Mouse (Mus musculus) heart, embryonic 16.5 days (tissue): ENCODE measurements at regions not wholly inside any gene's neighbourhood (a gene's known extent, or its start where the extent isn't known, plus 50 kb on each side); places are given as distances from the start of the nearest gene placed in this dataset.

ENCODE experiments used
- ATAC-seq: fragments of 200-750 bp; cut with Nextera tagmentation; replicated peaks from 2 replicates; pipeline ENCODE4 v1.8.0; 2017; ENCODE audit warnings: moderate number of reproducible peaks; ENCODE audit not compliant: insufficient read depth, low FRiP score; ENCODE audit errors: extremely low read depth
- H3K27ac ChIP-seq: fragments of 300-500 bp; sonication (generic); 2 replicates; pipeline ENCODE4 v1.5.1; 2014; ENCODE audit warnings: mild to moderate bottlenecking, low read length, control low read depth, moderate library complexity
- H3K27me3 ChIP-seq: fragments of 300-500 bp; sonication (generic); 2 replicates; pipeline ENCODE4 v1.6.1; 2014; ENCODE audit warnings: low read length, mixed read lengths; ENCODE audit not compliant: control insufficient read depth, insufficient read depth
- H3K36me3 ChIP-seq: fragments of 300-500 bp; sonication (generic); 2 replicates; pipeline ENCODE4 v1.6.1; 2014; ENCODE audit not compliant: control insufficient read depth, insufficient read depth
- H3K4me1 ChIP-seq: fragments of 300-500 bp; sonication (generic); 2 replicates; pipeline ENCODE4 v1.6.1; 2014; ENCODE audit warnings: low read length, mixed read lengths; ENCODE audit not compliant: control insufficient read depth, insufficient read depth
- H3K4me2 ChIP-seq: fragments of 300-500 bp; sonication (generic); 2 replicates; pipeline ENCODE4 v1.6.1; 2014; ENCODE audit warnings: low read depth, mild to moderate bottlenecking, control low read depth, low read length
- H3K4me3 ChIP-seq: fragments of 300-500 bp; sonication (generic); 2 replicates; pipeline ENCODE4 v1.5.1; 2014; ENCODE audit warnings: mild to moderate bottlenecking, control low read depth, low read length
- H3K9ac ChIP-seq: fragments of 300-500 bp; sonication (generic); 2 replicates; pipeline ENCODE4 v1.6.1; 2014; ENCODE audit warnings: low read length, control low read depth
- H3K9me3 ChIP-seq: fragments of 300-500 bp; sonication (generic); replicated peaks from 2 replicates; pipeline ENCODE4 v1.6.1; 2016; ENCODE audit warnings: low read length; ENCODE audit not compliant: control insufficient read depth
- WGBS: fragments of 180-500 bp; shearing (Covaris S2); extraction: QIAGEN DNeasy Blood & Tissue Kit; methylation state at CpG from one replicate; pipeline ENCODE4 v1.1.7; 2014; 5-methylcytosine and 5-hydroxymethylcytosine counted together

DNA sequence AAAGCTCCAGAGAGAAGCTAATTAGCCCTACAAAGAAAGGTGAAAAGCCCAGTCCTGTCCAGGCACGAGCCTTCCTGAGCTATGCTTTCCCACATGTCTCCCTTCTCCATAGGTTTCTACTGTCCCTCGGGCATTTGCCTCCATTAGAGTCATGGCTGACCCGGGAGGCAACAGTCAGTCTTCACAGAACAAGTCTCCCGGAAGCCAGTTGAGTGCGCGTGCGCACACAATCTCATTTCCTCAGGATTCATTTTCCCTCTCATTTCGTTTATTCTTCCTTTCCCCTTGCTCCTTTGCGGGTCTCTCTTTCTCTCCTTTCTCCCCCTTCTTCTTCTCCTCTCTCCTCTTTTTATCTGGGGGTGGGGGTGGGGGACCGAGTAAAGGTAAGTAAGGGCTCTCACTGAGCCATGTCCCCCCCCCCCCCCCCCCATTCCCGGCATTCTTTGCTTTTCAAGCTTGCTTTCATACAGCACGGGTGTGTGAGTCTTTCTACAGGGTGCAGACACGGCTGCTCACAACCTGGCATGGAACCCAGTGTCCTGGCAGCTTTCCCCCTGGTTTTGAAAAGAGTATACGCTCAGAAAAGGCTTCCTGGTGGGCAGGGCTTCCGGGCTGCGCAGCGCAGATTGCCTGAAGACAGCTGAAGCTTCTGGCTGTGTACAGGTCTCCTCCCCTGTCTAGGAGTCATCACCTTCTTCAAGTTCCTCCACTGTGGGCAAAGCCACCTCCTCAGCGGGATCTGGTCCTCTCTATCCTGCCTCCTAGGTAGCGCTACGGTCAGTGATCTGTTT lies 289.8 kb upstream of the Klf3 start:
- Histone ChIP-seq H3K27ac (no peak overlapping the region), H3K4me2 (0 out of 2 replicates have a peak overlapping the region, but pooled peaks have one; percentile 4), H3K4me3 (no peak overlapping the region), H3K36me3 (no peaks in the 10 kb centered on the region), H3K27me3 (no peaks in the 10 kb centered on the region), H3K9me3 (no peaks in the 10 kb centered on the region), H3K4me1 (0 out of 2 replicates have a peak, but pooled peaks cover 2% of the 10 kb centered on the region), H3K9ac (no peak overlapping the region)
- ATAC-seq: 0 out of 2 replicates have a peak, but pooled peaks have one; percentile 45
- 73% methylated on average over 20 of the region's 20 CpGs for WGBS

DNA sequence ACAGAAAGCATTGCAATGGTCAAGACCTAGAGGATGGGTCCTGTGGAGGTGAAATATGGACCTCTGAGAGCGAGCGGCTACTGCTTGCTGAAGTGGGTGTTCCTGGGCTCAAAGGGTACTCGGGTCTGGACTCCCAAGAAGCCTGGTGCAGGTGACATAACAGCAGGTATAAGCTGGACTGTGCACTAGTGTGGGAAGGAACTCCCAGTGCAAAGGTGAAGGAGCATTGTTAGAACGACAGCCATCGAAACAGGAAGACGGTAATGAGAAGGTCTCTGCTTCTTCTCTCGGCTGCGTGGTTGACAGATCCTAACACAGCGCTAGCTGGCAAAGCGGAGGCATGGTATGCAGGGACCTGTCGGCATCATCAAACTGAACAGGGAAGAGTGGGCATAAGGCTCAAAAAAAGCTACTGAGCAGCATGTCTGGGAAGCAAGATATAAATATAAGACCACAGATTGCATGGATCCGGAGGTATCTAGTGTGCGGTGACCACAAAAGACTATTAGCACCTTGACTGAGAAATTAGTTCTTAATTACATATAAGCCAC lies 287.0 kb upstream of the Klf3 start:
- no peak overlapping the region for H3K4me3 ChIP-seq
- peaks cover 6% of the 10 kb centered on the region for H3K4me1 ChIP-seq
- H3K4me2 ChIP-seq: no peak overlapping the region
- WGBS: 68% methylated on average over 13 of the region's 13 CpGs
- H3K27me3 ChIP-seq: no peaks in the 10 kb centered on the region
- H3K9me3 ChIP-seq: no peaks in the 10 kb centered on the region
- H3K9ac ChIP-seq: no peak overlapping the region
- H3K36me3 ChIP-seq: no peaks in the 10 kb centered on the region
- ATAC-seq: no peak
- no peak overlapping the region for H3K27ac ChIP-seq

DNA sequence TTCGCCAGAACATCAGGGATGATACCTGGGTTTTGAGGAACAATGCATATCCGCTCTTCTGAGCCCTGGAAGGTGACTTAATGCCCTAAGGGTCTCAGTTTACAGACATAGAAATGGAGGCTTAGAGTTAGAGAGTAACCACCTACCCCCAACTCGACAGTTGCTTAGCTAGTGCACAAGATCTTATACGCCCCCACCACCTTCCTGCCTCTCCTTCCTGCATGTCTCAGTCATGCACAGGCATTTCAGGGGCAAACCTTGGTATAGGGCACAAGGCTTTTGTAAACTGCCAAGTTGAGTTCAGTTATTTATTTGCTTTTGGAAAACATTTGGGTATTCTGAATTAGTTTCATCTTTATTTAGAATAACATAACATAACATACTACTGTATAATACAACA lies 285.9 kb upstream of the Klf3 start:
- 87% methylated on average over 4 of the region's 4 CpGs for WGBS
- Histone ChIP-seq H3K27me3 (no peaks in the 10 kb centered on the region), H3K9me3 (no peaks in the 10 kb centered on the region), H3K4me1 (peaks cover 11% of the 10 kb centered on the region), H3K4me3 (no peak overlapping the region), H3K36me3 (no peaks in the 10 kb centered on the region), H3K4me2 (no peak overlapping the region), H3K27ac (no peak overlapping the region), H3K9ac (no peak overlapping the region)
- ATAC-seq: no peak

DNA sequence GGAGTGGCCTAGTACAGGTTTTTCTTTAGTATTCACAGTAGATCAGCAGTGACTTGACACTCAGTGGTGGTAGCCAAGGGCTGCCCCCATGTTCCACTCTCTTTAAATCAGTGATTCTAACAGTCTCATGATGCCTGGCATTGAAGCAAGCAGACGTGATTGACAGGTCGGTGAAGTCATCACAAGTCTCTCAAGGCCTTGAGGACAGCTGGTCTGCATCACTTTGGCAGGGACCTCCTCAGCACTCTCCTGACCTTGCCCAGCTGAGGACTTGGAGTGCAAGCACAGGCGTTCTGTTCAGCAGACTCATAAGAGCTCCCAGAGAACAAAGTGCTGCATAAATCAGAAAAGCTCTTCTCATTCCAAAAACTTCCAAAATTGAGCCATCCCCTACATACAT lies 285.4 kb upstream of the Klf3 start:
- Histone ChIP-seq H3K4me2 (no peak overlapping the region), H3K27ac (no peak overlapping the region), H3K4me3 (no peak overlapping the region), H3K9ac (no peak overlapping the region), H3K9me3 (no peaks in the 10 kb centered on the region), H3K4me1 (peaks cover 11% of the 10 kb centered on the region), H3K36me3 (no peaks in the 10 kb centered on the region), H3K27me3 (no peaks in the 10 kb centered on the region)
- 20% methylated on average over 3 of the region's 3 CpGs for WGBS
- ATAC-seq: peak; percentile 60; the same call in 1 of the 2 replicates

DNA sequence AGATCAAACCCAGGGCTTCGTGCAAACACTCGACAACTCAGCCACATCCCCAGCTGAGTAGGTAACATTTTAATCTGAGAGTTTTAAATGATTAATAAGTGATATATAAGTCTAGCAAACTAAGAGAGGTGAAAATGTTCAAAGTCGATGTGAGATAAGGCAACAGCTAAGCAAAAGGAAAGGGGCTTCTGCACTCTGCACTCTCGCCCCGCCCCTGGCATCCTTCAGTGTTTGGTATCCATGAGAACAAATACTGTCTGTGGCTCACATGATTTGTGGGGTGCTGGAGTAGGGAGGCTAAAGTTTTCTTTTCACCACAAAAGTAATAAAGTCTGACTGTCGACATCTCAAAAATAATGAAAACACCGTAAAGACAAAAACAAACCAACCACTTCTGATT lies 284.2 kb upstream of the Klf3 start:
- no peak overlapping the region for H3K4me3 ChIP-seq
- H3K4me2 ChIP-seq: no peak overlapping the region
- ATAC-seq: no peak
- H3K36me3 ChIP-seq: no peaks in the 10 kb centered on the region
- no peak overlapping the region for H3K9ac ChIP-seq
- no peaks in the 10 kb centered on the region for H3K9me3 ChIP-seq
- no peak overlapping the region for H3K27ac ChIP-seq
- WGBS: 80% methylated on average over 7 of the region's 7 CpGs
- H3K27me3 ChIP-seq: no peaks in the 10 kb centered on the region
- H3K4me1 ChIP-seq: peaks cover 11% of the 10 kb centered on the region

DNA sequence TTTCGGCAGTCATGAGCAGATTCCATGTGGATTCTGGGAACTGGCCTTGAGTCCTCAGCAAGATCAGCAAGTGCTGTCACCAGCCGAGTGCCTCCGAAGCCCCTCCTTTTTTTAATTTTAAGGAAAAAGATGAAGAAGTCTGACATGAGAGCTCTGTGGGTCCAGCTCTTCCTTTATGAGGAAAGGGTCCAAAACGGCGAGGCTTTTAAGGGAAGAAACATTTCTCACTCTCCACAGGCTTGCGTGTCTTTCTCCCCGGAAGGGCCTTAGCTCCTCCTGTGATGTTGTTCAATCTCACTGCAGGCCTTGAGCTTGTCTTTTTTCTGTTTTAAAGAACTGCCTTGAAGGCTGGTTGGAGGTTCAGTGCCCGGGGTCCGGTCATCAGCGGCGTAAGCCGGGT lies 283.5 kb upstream of the Klf3 start:
- H3K4me2 ChIP-seq: no peak overlapping the region
- H3K9ac ChIP-seq: no peak overlapping the region
- no peaks in the 10 kb centered on the region for H3K36me3 ChIP-seq
- no peaks in the 10 kb centered on the region for H3K27me3 ChIP-seq
- ATAC-seq: no peak
- 81% methylated on average over 12 of the region's 12 CpGs for WGBS
- H3K4me3 ChIP-seq: no peak overlapping the region
- H3K9me3 ChIP-seq: no peaks in the 10 kb centered on the region
- peaks cover 11% of the 10 kb centered on the region for H3K4me1 ChIP-seq
- H3K27ac ChIP-seq: no peak overlapping the region

DNA sequence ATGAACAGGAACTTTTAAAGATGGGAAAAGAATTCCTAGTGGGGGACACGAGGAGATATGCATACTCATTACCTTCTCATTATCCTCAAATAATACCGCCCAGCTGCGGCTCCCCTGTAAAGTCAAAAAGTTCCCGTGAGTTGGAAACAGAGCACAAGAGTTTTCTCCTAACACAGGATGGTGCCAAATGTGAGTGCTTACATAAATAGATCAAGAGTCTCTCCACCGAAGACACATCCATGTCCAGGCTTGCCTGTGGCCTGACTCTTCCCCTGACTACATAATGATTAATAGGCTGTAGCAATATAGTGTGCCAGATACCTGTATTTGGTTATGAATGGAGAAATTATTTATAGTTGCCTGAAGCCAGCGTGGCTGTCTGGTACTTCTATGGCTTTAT lies 281.8 kb upstream of the Klf3 start:
- Histone ChIP-seq H3K4me2 (no peak overlapping the region), H3K4me1 (peaks cover 11% of the 10 kb centered on the region), H3K9ac (no peak overlapping the region), H3K9me3 (no peaks in the 10 kb centered on the region), H3K36me3 (no peaks in the 10 kb centered on the region), H3K27me3 (no peaks in the 10 kb centered on the region), H3K27ac (no peak overlapping the region), H3K4me3 (no peak overlapping the region)
- no peak for ATAC-seq
- WGBS: 66% methylated on average over 6 of the region's 6 CpGs

DNA sequence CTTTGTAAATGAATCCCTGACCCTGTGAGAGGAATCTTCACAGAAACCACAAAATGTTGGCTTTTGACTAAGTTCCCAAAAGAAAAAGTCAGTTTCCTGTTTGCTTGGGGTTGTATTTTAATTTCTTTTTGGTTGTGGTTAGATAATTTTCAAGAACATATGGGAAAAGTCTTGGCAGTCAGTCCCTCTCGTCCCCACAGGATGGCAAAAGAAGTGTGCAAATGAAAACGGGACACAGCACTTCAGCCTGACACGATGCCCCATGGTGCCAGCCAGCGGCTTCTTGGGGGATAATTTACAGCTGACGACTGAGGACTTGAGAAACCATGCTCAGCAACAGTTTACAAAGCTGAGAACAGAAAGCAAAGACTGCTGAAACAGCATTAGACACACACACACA lies 281.2 kb upstream of the Klf3 start:
- Histone ChIP-seq H3K9ac (no peak overlapping the region), H3K4me3 (no peak overlapping the region), H3K27ac (peak overlapping the region; percentile 10; the same call in 1 of the 2 replicates), H3K36me3 (no peaks in the 10 kb centered on the region), H3K4me2 (no peak overlapping the region), H3K4me1 (peaks cover 11% of the 10 kb centered on the region), H3K27me3 (no peaks in the 10 kb centered on the region), H3K9me3 (no peaks in the 10 kb centered on the region)
- no peak for ATAC-seq
- WGBS: 36% methylated on average over 5 of the region's 5 CpGs

DNA sequence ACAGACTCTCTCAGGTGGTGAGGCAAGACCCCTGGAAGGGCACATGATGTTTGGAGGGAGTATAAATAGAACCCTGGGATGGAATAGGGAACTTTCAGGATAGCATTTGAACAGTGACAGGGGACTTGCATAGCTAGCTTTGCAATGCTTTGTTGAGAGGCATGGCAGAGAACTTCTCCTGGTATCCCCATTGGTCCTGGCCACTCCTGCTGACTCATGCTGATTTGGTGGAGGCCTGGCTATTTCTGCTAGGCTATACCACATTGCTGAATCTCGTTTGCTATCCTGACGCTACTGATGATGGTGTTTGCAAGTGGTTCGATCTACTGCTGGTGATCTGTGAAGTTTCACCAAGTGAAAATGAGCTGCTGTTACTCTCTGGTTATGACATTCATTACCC lies 276.7 kb upstream of the Klf3 start:
- WGBS: 71% methylated on average over 3 of the region's 3 CpGs
- no peak overlapping the region for H3K4me2 ChIP-seq

More for the DNA sequence above, 276.7 kb upstream of the Klf3 start:
- Histone ChIP-seq H3K9ac (no peak overlapping the region), H3K9me3 (no peaks in the 10 kb centered on the region), H3K4me1 (peaks cover under 1% of the 10 kb centered on the region), H3K27me3 (no peaks in the 10 kb centered on the region), H3K27ac (no peak overlapping the region), H3K4me3 (no peak overlapping the region), H3K36me3 (no peaks in the 10 kb centered on the region)
- no peak for ATAC-seq
